In genomic region chr7:117259674-117260294, GRCm38 (mm10) we compare ENCODE assay signal across 16 mouse cellular contexts.
DNase-seq lines count a peak whose midpoint lies in the region; ATAC-seq and TF ChIP-seq lines count a peak whose summit lies in the region.
"Had no signal": no experiment of that assay in that cellular context is flagged by ENCODE, and none has a peak within 500 bp of the region (broad histone marks: within the 10 kb centered on the region; RNA-seq: fewer than 3 reads in every experiment).

No protein-coding gene starts in this region.

- peak; percentile 8; the same call in 1 of the 2 replicates for TF ChIP-seq CTCF in hindbrain, postnatal 0 days (IDR thresholded peaks at IDR 0.05; ENCODE audit: low read depth)

- WGBS in hindbrain, postnatal 0 days: 56% methylated on average over 6 of the region's 6 CpGs
- 71% methylated on average over 6 of the region's 6 CpGs for WGBS in hindbrain, embryonic 12.5 days

- H3K36me3 ChIP-seq in hindbrain, postnatal 0 days (ENCODE audit: insufficient read depth, low read length): no peaks in the 10 kb centered on the region
- H3K36me3 ChIP-seq in hindbrain, embryonic 12.5 days: no peaks in the 10 kb centered on the region
- H3K36me3 ChIP-seq: forebrain, embryonic 12.5 days; liver, embryonic 12.5 days; lung, embryonic 15.5 days; neural tube, embryonic 15.5 days had no signal

- H3K4me3 ChIP-seq in hindbrain, postnatal 0 days (ENCODE audit: low read length): no peak overlapping the region
- no peak overlapping the region for H3K4me3 ChIP-seq in hindbrain, embryonic 12.5 days
- H3K4me3 ChIP-seq: forebrain, embryonic 12.5 days; liver, embryonic 12.5 days; lung, embryonic 15.5 days; neural tube, embryonic 15.5 days had no signal

- no peaks in the 10 kb centered on the region for H3K9me3 ChIP-seq in hindbrain, postnatal 0 days (ENCODE audit: low read length)
- H3K9me3 ChIP-seq in hindbrain, embryonic 12.5 days (replicated peaks): no peaks in the 10 kb centered on the region
- H3K9me3 ChIP-seq: forebrain, embryonic 12.5 days; liver, embryonic 12.5 days; lung, embryonic 15.5 days; neural tube, embryonic 15.5 days had no signal

- no peak overlapping the region for H3K9ac ChIP-seq in hindbrain, postnatal 0 days (replicated peaks; ENCODE audit: low read length)
- no peak overlapping the region for H3K9ac ChIP-seq in hindbrain, embryonic 12.5 days
- H3K9ac ChIP-seq: forebrain, embryonic 12.5 days; liver, embryonic 12.5 days; lung, embryonic 15.5 days; neural tube, embryonic 15.5 days had no signal

- no peak for DNase-seq in hindbrain, postnatal 0 days (ENCODE audit: low spot score)
- peak; percentile 20 to 23 for DNase-seq in right cerebral cortex, adult 2 months (ENCODE audit: low spot score in 2 of 2)
- no peak for DNase-seq in right cerebral cortex, postnatal 25 days
- peak; percentile 61 for DNase-seq in forelimb bud, embryonic 11.5 days (ENCODE audit: low read depth, low spot score)
- no peak for DNase-seq in ovary, postnatal 36 days (ENCODE audit: low spot score)
- no peak for DNase-seq in ovary, postnatal 10 days (ENCODE audit: low spot score)
- DNase-seq in kidney, adult 11 months: no peak
- DNase-seq: B cell, adult 2 months; cerebellum, adult 18-20 months; kidney, adult 8-10 months; thymus, adult 18-20 months had no signal

- H3K27ac ChIP-seq in hindbrain, postnatal 0 days: no peak overlapping the region
- no peak overlapping the region for H3K27ac ChIP-seq in hindbrain, embryonic 12.5 days
- H3K27ac ChIP-seq: forebrain, embryonic 12.5 days; liver, embryonic 12.5 days; lung, embryonic 15.5 days; neural tube, embryonic 15.5 days had no signal

- no peak for ATAC-seq in hindbrain, postnatal 0 days
- no peak for ATAC-seq in hindbrain, embryonic 12.5 days (ENCODE audit: low FRiP score)
- ATAC-seq: liver, embryonic 12.5 days had no signal

- H3K4me1 ChIP-seq in hindbrain, postnatal 0 days (ENCODE audit: insufficient read depth, low read length): no peaks in the 10 kb centered on the region
- H3K4me1 ChIP-seq in hindbrain, embryonic 12.5 days: peaks cover 9% of the 10 kb centered on the region; the same call in 1 of the 2 replicates
- H3K4me1 ChIP-seq: liver, embryonic 12.5 days; lung, embryonic 15.5 days had no signal

- no peaks in the 10 kb centered on the region for H3K27me3 ChIP-seq in hindbrain, postnatal 0 days (ENCODE audit: insufficient read depth, low read length)
- no peaks in the 10 kb centered on the region for H3K27me3 ChIP-seq in hindbrain, embryonic 12.5 days
- H3K27me3 ChIP-seq: forebrain, embryonic 12.5 days; liver, embryonic 12.5 days; lung, embryonic 15.5 days; neural tube, embryonic 15.5 days had no signal

- no peak overlapping the region for H3K4me2 ChIP-seq in hindbrain, postnatal 0 days (ENCODE audit: low read depth, low read length)
- no peak overlapping the region for H3K4me2 ChIP-seq in hindbrain, embryonic 12.5 days (replicated peaks)
- H3K4me2 ChIP-seq: forebrain, embryonic 12.5 days; liver, embryonic 12.5 days; lung, embryonic 15.5 days; neural tube, embryonic 15.5 days had no signal

Comparison
In these comparisons a context has a peak if more than half of its experiments do, and no peak if none do; other contexts are left out.
1. DNase-seq: peak in right cerebral cortex, adult 2 months (2 of 2) and forelimb bud, embryonic 11.5 days (single experiment); none in hindbrain, postnatal 0 days (single experiment), right cerebral cortex, postnatal 25 days (single experiment), ovary, postnatal 36 days (single experiment), ovary, postnatal 10 days (single experiment) and kidney, adult 11 months (single experiment).